Mouse (Mus musculus): Measurements from ENCODE around the gene Gapvd1. TPM values are rescaled to one million over a fixed set of nuclear protein-coding genes. Genes with fewer than 3 reads are reported as not detected.

The Gapvd1 gene
- polyA plus RNA-seq, 1 experiment from 2014 or later, result 92.0 TPM

DNA sequence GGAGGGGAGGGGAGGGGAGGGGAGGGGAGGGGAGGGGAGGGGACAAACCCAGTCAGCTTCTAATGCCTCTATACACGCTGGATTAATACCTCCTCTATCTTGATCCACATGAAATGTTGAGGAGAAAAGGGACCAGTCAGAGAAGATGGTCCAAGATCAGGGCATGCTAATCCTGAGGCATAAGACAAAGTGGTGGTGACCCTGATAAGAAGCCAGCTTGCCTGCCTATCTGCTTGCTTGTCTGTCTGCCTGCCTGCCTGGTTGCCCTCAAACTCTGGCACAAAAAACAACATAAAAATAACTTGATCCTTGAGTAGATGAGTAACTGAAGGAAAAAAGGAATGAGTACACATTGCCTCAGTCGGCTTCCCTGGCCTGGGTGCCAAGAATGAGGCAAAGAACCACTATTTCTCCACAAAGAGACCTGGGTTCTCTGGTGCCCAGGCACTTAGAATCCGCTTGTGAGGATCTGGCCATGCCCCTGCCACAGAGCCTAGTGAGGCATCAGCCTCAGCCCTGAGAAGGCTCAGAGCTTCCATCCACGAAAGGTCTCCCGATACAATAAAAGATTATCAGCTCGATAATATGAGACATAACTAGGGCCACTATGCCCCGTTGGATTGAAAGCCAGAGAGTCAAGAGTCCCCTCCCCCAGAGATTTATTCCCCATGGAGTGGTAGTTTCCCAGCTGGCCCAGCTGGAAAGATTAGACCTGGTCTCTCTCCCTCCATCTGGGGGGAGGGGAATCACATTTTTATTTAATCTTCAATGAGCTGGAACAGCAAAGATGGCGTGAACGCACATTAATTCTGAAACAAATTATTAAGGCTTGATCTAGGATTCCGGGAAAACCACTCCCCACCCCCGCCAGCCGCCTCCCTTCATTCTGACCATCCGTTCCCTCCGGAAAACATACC is 119.5 kb downstream of the Gapvd1 start:
- peaks cover 14% of the 10 kb centered on the region; the same call in 1 of the 2 replicates for H3K27me3 ChIP-seq (ENCODE audit: low read depth, poor library complexity, severe bottlenecking)
- DNase-seq (ENCODE audit: low spot score), result no peak
- peaks cover 36% of the 10 kb centered on the region for H3K4me1 ChIP-seq
- 84% methylated on average over 14 of the region's 14 CpGs for WGBS
- no peaks in the 10 kb centered on the region for H3K9me3 ChIP-seq (replicated peaks)
- H3K4me3 ChIP-seq, result no peak overlapping the region
- no peaks in the 10 kb centered on the region for H3K36me3 ChIP-seq
- H3K27ac ChIP-seq, result no peak overlapping the region

DNA sequence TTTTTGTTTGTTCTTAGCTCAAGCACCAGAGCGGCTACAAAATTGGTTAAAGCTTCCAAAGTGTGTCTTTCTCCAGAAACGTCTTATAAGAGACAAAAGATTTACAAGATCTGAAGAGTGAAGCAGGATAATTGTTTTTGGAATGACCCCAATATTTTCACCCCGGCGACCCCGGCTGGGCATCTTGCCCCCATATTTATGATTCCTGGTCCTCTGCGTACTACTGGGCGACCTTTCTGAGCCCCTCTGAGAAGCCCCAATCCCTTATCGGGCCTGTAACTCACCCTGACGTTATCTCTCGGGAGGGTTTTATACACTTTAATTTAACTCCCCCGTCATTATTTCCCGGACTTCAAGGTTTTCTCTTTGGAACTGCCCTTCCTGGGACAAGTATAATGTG is 123.0 kb downstream of the Gapvd1 start:
- Histone ChIP-seq H3K4me1 (peaks cover 45% of the 10 kb centered on the region), H3K4me3 (no peak overlapping the region), H3K27me3 (ENCODE audit: low read depth, poor library complexity, severe bottlenecking) (no peaks in the 10 kb centered on the region), H3K36me3 (no peaks in the 10 kb centered on the region), H3K9me3 (replicated peaks) (no peaks in the 10 kb centered on the region), H3K27ac (no peak overlapping the region)
- WGBS, result 88% methylated on average over 12 of the region's 12 CpGs
- DNase-seq (ENCODE audit: low spot score), result no peak

DNA sequence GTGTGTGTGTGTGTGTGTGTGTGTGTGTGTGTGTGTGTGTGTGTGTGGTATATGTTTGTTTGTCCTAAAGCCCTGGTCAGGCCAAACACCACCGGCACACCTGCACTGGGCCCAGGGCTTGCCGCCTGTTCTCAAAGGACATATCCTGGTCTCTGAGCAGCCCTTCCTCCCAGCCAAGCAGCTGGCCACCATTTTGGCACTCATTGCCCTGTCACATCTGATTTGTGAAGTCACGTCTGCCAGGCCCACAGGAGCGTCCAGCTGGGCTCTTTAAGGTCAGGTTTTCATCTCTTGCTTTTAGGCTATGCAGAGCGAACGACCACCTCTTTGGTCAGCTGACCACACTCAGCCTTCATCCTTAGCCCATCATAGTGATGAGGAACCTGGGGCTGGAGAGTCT is 124.6 kb downstream of the Gapvd1 start:
- WGBS, result 74% methylated on average over 6 of the region's 6 CpGs
- no peak for DNase-seq (ENCODE audit: low spot score)

DNA sequence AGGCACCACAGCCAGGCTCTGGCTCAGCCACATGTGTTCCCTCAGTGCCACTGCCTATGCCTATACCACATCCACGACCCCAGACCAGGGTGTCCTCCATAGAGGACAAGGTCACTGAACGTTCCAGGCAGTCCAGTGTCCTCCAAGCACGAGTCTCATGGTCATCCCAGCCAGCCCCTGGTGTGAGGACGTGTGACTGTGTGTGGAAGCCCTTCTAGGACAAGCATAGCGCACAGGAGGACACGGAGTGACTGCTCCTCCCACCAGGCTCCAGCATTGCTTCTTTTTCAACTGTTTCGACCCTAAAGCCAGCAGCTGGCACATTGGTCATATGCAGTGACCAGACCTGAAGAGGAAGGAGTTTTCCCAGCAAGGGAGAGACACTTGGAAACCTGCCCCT is 125.3 kb downstream of the Gapvd1 start:
- Histone ChIP-seq H3K4me1 (peaks cover 39% of the 10 kb centered on the region), H3K27me3 (ENCODE audit: low read depth, poor library complexity, severe bottlenecking) (no peaks in the 10 kb centered on the region), H3K9me3 (replicated peaks) (no peaks in the 10 kb centered on the region), H3K36me3 (peaks cover 10% of the 10 kb centered on the region), H3K27ac (no peak overlapping the region), H3K4me3 (no peak overlapping the region)
- DNase-seq (ENCODE audit: low spot score), result no peak
- WGBS, result 83% methylated on average over 7 of the region's 7 CpGs

More for the DNA sequence above, 124.6 kb downstream of the Gapvd1 start:
- H3K9me3 ChIP-seq (replicated peaks), result no peaks in the 10 kb centered on the region
- H3K4me1 ChIP-seq, result peaks cover 39% of the 10 kb centered on the region
- peaks cover 3% of the 10 kb centered on the region for H3K36me3 ChIP-seq
- no peak overlapping the region for H3K27ac ChIP-seq
- no peak overlapping the region for H3K4me3 ChIP-seq
- H3K27me3 ChIP-seq (ENCODE audit: low read depth, poor library complexity, severe bottlenecking), result no peaks in the 10 kb centered on the region

DNA sequence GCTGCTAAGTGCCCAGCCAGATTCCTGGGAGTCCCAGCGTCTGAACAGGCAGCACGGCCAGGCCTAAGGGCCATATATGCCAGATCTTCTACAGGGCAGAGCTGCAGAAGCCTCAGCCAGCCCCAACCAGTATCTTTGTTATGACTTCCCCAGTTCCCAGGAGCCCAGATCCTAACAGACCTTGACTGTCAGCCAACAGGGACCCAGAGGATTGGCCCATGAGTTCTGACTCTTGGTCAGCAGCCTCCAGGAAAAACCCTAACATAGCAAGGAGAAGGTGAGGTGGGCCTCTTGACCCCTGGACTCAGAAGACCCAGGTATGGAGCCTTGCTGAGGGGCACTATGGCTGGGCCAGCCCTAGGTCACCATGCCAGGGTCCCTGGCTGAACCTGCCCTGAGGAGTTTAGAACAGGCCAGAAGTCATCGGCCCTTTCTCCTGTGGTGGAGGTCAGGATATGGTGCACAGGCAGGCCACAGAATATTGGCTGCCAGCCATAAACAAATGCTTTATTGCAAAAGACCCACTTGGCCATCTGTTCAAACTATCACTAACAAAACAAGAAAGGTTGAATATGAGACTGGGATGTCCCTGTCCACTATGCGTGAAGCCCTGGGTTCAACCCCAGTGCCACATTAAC is 126.0 kb downstream of the Gapvd1 start:
- whole genome bisulfite sequencing, result 83% methylated on average over 4 of the region's 4 CpGs
- H3K27ac ChIP-seq, result 0 out of 2 replicates have a peak overlapping the region, but pooled peaks have one; percentile 39

DNA sequence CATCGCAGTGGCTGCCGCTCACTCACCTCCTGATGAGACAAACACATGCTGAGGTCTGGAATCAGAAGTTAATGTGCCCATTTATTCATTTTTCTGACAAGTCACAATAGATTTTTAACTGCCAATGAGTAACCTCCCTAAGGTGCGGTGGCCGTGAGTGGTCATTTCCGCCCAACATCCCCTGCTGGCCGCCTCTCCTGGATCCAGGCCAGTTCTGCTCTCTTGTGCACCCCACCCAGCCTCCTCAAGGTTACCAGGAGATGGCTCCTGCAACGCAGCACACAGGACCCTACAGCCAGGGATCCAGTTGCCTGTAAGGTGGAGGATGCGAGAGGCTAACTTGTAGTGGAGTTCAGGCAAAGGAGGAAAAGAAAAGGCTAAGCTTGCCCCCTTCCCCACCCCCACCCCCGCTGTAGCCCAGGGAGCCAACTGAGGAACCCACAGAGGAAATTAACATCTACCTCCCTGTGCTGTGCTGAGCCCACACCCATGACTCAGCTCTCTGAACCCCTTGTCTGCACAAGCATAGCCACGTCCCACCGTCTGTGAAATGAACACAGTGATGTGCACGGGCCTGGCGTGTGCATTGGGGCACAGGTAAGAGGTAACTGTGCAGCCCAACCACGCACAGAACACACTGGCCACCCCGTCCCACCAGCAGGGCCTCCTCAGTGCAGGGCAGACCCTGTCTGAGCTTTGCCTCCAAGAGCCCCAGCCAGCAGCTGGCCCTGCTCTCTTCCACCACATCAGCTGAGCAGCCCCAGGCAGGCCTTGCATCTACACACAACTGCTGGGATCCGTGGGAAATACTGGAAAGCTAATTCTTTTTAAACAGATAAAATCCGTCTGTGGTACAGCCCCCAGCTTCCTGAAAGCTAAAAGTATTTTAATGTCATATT is 127.5 kb downstream of the Gapvd1 start:
- Histone ChIP-seq H3K9me3 (replicated peaks) (no peaks in the 10 kb centered on the region), H3K36me3 (peaks cover 24% of the 10 kb centered on the region), H3K4me1 (peaks cover 36% of the 10 kb centered on the region), H3K27ac (no peak overlapping the region), H3K4me3 (no peak overlapping the region), H3K27me3 (ENCODE audit: low read depth, poor library complexity, severe bottlenecking) (no peaks in the 10 kb centered on the region)
- WGBS, result 78% methylated on average over 17 of the region's 17 CpGs
- no peak for DNase-seq (ENCODE audit: low spot score)

More for the DNA sequence above, 126.0 kb downstream of the Gapvd1 start:
- no peak for DNase-seq (ENCODE audit: low spot score)
- peaks cover 39% of the 10 kb centered on the region for H3K4me1 ChIP-seq
- H3K4me3 ChIP-seq, result no peak overlapping the region
- H3K27me3 ChIP-seq (ENCODE audit: low read depth, poor library complexity, severe bottlenecking), result no peaks in the 10 kb centered on the region
- peaks cover 15% of the 10 kb centered on the region for H3K36me3 ChIP-seq
- H3K9me3 ChIP-seq (replicated peaks), result no peaks in the 10 kb centered on the region

Other genes with a start within 250 kb of the Gapvd1 start
- gene Hspa5, start 16.7 kb upstream of the Gapvd1 start, polyA plus RNA-seq (2016; fragmentation: Nextera tagmentation; extraction: Ambion mirVana), result 841 and 852 TPM in 2 replicates
- 42.8 and 43.6 TPM in 2 replicates for gene Rabepk, start 44.7 kb upstream of the Gapvd1 start, polyA plus RNA-seq (2016; fragmentation: Nextera tagmentation; extraction: Ambion mirVana)
- gene Fbxw2, start 71.1 kb upstream of the Gapvd1 start, polyA plus RNA-seq (2016; fragmentation: Nextera tagmentation; extraction: Ambion mirVana), result 69.7 and 81.2 TPM in 2 replicates
- gene Gm34653, start 77.8 kb upstream of the Gapvd1 start, polyA plus RNA-seq (2016; fragmentation: Nextera tagmentation; extraction: Ambion mirVana), result not detected in 2 replicates
- gene Cutal, start 119.2 kb upstream of the Gapvd1 start, polyA plus RNA-seq (2016; fragmentation: Nextera tagmentation; extraction: Ambion mirVana), result 0.06 TPM in 1 of 2 replicates, not detected in the other
- 128 and 131 TPM in 2 replicates for gene Psmd5, start 119.7 kb upstream of the Gapvd1 start, polyA plus RNA-seq (2016; fragmentation: Nextera tagmentation; extraction: Ambion mirVana)
- 0.50 and 0.60 TPM in 2 replicates for gene Phf19, start 158.8 kb upstream of the Gapvd1 start, polyA plus RNA-seq (2016; fragmentation: Nextera tagmentation; extraction: Ambion mirVana)
- gene Traf1, start 206.5 kb upstream of the Gapvd1 start, polyA plus RNA-seq (2016; fragmentation: Nextera tagmentation; extraction: Ambion mirVana), result not detected in 2 replicates